Mouse (Mus musculus) kidney, adult 18-20 months (tissue): ENCODE results near the gene Mmp24.

Experiments
- DNase-seq: peaks from one replicate; pipeline ENCODE4 v3.0.0; 2021

Mmp24 gene

DNA sequence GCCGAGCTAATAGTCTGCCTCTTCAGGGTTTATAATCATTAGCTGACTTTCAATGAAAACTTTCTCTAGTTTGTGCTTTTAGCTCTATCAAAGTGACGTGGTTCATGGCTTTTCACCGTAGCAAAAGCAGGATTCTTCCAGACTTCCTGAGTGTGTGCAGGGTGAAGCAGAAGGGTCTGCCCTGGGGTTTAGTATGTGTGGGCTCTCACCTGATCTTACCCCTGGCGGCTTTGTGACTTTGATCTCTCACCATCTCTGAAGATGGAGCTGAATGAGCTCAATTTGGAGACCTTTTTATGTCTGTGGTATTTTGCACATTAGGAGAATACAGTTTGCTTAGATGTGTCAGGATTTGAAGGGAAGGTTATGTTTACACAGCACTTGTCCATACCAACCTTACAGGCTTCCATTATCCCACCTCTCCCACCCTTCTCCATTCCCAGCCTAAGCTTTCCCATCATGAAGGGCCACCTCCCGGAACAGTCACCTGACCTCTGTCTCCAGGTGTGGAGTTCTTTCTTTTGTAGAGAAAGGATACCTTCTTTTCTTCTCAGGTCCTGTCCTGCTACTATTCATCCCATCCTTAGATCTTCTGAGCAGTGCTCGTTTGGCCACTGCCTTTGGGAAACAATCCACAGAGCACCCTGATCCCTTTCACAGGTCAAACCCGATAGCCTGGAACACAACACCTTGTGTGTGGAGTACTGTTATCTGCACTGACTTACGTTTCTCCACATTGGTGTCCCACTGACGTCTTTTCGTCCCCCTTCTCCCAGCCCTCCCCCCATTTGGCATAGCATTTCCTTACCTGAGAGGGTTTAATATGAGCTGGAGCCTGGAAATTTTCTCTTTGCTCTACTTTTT lies 1.9 kb downstream of the Mmp24 start:
- no peak for DNase-seq

DNA sequence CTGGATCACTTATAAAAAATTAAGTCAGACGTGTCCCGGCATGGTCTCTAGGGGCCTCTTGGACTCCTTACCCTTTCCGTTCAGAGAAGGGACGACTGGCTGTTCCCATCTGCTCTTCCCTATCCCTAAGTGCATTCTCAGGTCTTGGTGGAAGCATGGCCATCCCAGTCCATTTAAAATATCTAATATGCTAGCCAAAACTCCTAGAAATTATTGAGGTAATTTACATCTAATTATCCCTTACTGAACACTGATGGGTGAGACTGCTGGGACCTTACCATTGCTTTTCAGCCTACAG lies 2.5 kb downstream of the Mmp24 start:
- no peak for DNase-seq

DNA sequence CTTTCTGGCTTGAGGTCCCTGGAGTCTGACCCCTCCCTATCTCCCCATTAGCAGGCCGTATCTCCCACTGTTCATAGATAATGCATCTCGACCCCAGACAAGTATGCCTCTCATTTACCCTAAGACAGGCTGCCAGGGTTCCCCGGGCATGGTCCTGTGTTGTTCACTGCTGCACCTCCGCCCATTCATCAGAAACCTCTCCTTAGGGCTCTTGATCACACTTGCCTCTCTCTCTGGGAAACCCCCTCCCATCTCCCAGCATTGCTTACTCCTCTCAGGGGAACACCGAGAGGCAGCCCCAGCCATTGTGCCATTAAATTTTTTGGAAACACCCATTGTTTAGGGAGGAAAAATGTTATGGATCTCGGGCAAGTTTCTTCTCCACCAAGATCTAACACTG lies 2.9 kb downstream of the Mmp24 start:
- DNase-seq: no peak

DNA sequence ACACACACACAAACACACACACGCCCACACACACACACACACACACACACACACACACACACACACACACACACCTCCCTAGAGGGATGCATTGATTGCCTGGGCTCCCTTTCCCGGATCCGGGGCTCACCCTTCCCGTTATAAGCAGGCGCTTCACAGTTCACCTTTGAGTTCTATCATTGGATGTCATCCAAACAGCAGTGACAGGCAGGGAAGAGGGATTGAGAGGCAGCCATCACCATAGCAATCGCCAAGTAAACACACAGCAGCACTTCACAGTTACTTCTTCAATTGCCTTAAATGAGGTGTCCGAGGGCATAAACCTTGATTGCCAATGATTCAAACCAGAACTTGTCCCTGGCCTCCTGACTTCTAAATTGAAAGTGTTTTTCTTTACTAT lies 3.9 kb downstream of the Mmp24 start:
- DNase-seq: no peak

DNA sequence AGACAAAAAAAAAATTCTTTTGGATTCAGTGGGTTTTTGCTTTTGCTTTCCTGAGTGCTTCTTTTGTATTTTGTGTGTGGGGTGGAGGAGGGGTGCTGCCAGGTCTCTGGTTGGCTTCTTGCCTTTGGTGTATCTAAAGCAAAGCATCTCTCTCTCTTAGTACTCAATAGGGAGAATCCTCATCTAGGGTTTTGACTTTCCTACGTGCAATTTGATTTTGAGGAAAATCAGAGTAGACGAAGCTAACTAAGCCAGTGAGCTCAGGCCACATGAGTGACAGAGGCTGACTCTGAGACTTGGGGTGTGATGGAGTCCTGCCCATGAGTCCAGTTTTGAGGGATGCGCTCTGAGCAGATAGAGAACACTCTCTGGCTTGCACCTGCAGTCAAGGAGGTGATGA lies 4.4 kb downstream of the Mmp24 start:
- DNase-seq: no peak

DNA sequence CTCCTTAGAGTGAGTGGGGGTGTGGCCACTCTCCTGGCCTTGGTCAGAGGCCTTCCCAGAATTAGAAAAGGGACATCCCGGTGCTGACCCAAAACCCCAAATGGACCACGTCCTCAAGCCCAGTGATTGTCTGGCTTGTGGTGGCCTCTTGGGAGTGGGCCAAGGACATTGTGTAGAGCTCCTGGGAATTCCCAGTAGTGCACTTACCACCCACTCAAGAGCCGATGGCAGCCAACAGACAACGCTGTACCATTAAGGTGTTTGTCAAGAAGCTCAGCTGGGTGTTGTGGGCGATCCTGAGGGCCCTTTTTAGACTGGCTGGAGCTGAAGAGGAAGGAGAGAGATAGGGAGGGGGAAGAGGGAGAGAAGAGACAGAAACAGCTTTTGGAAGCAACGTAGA lies 9.4 kb downstream of the Mmp24 start:
- no peak for DNase-seq

DNA sequence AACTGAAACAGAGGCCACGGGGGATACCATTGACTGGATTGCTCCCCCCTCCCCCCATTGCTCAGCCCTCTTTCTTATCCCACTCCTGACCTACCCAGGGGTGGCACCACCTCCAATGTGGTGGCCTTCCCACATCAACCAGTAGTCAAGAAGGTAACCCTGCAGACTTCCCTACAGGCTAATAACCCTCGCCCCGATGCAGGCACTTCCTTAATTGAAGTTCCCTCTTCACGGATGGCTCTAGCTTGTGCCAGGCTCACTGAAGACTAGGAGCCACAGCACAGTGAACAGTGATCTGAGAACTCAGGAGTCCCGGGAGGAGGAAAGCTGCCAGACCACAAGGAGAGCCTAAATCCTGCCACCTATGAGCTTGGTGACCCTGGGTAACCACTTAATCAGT lies 11.8 kb downstream of the Mmp24 start:
- no peak for DNase-seq

DNA sequence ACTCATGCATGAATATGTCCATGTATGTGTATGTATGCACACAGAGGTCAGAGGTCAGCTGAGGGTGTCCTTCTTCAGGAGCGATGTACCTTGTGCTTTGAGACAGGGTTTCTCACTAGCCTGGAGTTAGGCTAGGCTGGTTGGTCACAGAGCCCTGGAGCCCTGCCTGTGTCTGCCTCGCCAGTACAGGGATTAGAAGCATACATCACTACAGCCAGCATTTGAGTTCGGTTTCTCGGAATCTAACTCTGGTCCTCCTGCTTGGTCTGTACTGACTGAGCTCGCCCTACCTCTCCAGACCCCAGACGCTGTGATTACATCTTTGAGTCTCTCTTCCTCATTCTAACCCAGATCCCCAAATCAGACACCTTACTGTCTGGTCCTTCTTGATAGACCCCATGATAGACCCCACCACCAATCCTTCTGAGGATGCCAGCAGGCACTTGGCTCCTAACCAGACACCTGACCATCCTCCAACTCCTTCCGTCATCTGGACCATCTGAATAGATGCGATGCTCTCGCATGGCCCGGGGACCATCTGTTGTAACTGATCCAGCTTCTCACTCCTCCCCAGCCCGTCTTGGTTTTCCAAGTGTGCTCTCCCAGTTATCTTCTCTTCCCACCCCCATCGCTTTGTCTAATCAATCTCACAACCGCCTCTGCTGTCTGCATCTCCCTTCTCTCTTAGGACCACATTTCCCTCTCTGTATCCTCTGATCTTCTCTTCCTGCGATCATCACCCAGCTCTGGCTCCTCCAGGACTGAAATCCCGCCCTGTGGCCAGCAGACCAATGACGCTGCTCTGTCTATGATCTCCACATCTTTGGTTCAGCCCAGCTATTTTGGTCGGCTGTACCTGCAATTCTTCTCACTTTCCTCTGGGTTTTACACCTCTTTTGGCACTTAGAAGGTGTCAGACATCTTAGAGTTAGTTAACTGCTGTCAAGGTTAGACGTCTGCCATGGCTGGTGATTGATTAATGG lies 13.1 kb downstream of the Mmp24 start:
- DNase-seq: no peak

DNA sequence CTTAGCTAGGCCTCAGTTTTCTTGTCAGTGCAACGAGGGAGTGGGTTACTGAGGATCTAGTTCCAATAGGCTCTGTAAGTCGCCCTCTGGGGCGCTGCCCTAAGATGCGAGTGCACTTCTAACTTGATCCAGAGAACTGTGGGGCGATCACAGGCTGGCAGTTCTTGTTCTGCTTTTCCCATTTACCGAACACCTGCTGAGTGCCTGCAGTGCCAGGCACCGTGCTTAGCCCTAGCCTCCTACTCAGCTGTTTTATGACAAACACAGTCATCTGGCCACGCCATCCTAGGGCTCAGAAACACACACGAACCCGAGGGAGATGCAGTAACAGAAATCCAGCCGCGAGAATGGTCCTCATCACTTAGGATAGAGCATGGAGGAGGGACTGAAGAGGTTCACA lies 17.8 kb downstream of the Mmp24 start:
- DNase-seq: no peak

DNA sequence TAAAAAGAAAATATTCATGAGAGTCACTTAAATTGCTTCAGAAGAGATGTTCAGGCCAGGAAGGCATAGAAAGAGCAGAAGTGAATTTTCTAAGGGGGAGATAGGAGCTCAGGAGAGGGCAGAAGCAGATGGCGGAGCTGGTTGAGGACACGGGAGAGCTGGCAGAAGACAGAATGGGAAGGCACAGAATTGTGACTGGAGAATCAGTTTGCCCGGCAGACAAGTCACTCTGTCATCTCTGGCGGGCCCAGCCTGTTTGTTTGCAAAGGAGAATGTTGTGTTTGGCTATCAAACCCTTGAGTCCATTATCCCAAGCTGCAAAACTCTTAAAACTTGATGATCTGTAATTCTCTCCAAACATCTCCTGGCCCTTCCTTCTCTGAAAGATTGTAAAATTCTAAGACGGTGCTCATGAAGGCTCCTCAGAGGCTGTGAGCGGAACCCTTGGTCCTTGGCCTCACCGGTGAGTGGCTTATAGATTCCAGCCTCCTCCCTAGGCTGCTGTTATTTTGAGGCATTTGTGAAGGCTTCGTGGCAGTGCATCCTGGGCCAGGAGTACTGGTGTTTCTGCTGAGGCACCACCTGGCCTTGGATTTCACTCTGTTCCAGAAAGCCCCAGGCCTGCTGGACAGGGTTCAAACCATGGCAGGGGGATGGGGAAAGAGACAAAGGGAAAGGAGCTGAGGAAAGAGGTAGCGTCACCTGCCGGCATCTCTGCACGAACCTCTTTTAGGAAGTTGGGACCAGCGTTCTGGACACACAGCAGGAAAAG lies 19.7 kb downstream of the Mmp24 start:
- DNase-seq: no peak

DNA sequence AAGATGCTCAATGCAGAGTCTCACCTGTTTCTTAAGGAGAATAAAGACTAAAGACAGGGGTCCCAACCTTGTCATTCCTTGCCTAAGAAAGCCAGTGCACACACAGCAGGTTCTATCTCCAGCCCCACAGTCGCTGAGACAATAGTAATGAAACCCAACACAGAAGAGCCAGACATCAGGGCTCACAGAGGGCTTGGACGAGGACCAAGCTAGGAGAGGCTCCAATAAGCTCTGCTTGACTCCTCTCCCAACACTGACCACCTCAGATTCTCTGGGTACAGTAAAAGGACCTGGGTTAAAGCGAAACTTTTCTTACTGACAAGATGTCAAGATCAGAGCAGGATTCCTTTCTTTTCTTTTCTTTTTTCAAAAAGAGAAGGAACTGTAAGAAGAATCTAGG lies 23.5 kb downstream of the Mmp24 start:
- no peak for DNase-seq

DNA sequence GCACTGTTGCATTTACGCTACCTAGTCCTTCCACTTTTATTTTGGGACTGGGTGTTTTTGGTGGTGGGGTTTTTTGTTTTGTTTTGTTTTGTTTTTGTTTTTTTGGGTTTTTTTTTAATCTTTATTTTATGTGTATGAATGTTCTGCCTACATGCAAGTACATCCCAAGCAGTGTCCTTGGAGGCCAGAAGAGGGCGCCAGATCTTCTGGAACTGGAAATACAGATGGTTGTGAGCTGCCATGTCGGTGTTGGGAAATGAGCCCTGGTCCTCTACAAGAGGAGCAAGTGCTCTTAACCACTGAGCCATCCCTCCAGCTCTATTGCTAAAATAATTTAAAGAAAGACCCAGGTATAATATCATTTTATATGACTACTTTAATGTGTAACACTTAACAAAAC lies 27.6 kb downstream of the Mmp24 start:
- no peak for DNase-seq

DNA sequence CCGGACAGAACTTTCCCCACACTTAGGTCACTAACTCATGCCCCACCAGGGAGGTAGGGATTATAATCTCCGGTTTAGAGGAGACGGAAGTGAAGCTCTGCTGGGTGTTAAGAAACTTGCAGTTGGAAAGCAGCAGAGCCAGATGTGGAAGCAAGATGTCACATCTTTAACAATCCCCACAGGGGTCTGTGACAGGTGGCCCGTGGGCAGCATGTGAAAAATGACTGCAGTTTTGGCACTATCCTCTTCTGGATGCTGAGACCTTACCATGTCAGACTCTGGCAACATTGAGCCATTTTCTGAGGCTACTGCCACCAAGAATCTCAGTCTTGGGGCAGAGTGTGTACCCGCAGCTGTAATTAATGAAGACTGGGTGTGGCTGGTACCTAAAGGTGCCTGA lies 28.9 kb downstream of the Mmp24 start:
- no peak for DNase-seq

DNA sequence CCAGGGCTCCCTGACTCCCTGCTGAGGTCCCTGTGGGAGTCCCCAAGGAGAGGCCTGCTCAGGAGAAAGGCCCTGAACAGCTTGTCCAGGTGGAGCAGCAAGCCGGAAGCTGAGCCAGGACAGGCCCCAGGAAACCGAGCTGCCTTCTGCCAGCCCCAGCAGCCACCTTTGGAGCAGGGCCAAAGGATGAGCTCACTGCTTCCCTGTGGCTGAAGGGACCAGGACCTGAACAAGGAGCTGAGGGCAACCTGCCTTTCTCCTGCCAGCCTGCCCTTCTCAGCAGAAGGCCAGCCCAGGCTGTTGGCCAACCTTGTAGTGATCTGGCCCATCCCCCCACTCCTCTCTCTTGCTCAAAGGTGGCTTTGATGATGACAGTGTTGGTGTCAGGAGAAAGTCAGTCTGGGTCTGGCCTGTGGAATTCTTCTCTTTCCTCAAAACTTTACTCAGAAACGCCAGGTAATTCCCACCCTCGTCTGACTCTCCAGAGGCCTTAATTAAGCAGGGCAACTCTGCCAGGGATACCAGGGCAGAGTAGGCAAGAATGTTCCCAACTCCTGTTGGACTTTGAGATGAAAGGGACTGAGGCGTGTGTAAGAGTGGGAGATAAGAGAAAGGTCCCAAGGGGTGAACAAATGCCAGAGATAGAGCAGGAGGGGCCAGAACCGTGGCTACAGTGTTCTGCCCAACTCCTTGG lies 30.2 kb downstream of the Mmp24 start:
- DNase-seq: peak; percentile 62

DNA sequence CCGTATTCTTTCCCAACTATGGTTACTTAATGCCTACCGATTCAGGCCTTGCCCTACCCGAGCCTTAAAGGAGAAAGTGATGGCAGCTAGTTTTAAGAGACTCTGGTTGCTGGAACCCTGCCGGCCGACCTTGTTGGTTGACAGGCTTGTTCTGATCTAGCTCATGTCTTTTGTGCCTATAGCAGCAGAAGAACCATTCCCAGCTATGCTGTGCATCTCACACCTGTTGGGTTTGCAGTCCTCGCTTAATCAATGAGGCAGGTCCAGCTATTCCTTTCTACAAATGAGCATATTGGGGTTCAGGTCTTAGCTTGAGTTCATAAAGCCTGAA lies 30.7 kb downstream of the Mmp24 start:
- DNase-seq: no peak

DNA sequence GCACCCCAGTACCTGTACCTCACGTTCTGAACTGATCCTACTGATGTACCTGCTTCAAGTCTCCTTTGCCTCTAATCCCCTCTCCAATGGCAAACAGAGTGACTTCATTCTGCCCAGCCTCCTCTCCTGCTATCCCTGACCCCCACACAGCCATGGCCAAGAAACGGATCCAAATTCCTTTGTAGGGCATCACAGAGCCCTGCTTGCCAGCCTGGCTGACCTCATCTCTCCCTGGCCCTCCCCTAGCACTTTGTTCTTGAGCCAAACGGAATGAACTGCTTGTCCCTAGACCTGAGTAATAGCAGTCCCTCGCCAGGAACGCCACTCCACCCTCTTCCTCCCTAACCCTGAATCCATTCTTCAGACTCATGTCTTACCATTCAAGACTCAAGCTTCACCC lies 31.4 kb downstream of the Mmp24 start:
- no peak for DNase-seq

DNA sequence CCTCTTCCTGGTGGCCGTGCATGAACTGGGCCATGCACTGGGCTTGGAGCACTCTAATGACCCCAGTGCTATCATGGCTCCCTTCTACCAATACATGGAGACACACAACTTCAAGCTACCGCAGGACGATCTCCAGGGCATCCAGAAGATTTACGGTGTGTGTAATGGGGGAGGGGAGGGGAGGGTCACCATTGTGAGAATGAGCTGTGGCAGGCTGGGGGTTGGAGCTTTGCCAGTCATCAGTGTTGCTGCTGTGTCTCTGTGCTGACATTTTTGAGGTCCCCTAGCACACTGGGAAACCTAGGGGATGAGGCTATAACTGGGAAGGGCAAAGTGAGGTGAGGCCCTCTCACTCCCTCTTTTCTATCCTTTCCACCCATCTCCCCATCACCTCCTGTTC lies 32.3 kb downstream of the Mmp24 start:
- DNase-seq: no peak

DNA sequence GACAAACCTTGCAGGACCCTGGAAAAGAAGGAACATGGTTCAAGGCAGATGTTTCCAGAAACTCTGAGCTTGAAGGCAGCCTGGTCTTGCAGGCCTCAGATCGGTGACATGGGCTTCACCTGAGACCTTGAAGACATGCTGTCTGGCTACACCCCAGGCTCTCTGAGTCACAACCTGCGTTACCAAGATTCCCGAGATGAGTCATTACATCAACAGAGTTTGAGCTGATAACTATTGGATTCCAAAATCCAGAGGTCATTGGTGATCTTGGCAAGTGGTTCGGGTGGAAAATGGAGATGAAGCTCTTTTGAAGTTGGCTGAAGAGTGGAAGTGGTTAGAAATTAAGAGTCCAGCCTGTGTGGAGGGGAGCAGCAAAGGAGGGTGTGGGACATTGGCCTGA lies 34.5 kb downstream of the Mmp24 start:
- no peak for DNase-seq

DNA sequence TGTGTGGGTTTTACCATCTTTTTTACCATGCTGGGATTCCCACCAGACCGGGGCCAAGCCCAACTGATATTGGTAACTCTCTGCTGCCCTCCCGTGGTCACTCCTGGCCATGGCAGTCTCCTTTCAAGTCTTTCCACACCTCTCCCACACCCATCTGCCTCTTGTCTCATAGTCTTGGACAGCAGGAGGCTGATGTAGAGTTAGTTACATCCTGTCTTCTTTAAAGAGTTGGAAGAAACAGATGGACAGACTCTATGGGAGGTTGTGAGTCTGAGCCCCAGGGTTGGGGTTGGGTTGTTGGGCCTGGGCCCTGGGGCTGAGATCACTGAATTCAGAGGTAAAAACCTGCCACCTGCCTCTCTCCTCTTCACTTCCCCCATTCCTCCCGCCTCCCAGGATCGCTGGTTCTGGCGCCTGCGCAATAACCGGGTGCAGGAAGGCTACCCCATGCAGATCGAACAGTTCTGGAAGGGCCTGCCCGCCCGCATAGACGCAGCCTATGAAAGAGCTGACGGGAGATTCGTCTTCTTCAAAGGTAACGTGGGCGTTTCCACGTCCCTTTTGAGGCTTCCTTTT lies 36.8 kb downstream of the Mmp24 start:
- peak; percentile 81 for DNase-seq

DNA sequence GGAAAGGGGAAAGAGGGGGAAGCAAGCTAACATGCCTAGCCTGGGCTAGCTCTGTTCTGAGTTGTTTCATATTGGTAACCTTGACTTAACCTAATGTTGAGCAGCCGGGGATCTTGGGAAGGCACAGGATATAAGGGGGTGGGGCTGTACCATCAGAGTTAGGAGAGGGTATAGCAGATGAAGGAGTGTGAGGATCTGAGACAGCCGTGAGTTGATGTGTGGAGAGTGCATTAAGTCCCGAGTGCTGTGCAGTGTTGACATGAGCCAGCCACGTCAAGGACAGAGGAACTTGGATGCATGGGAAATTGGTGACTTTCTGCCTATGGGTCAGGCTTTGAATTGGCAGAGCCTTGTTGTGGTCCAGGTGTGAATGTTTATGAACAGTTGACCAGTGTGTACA lies 37.5 kb downstream of the Mmp24 start:
- DNase-seq: no peak

DNA sequence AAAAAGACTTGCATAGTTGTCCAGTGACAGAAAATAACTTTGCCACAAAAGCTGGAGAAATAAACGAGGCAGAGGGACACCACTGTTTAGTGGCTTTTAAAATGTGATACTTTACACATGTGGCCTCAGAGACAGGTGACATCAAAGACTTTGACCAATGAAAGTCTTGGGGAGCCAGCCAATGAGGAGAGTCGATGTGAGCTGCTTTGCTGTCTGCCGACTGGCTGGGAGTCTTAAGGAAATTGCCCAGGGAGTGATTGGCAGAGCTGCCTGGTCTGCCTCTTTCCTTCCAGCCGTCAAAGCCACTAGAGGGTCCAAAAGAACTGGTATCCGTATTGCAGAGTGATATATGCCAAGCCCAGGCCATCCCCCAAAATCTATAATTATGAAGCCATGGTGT lies 39.7 kb downstream of the Mmp24 start:
- no peak for DNase-seq

DNA sequence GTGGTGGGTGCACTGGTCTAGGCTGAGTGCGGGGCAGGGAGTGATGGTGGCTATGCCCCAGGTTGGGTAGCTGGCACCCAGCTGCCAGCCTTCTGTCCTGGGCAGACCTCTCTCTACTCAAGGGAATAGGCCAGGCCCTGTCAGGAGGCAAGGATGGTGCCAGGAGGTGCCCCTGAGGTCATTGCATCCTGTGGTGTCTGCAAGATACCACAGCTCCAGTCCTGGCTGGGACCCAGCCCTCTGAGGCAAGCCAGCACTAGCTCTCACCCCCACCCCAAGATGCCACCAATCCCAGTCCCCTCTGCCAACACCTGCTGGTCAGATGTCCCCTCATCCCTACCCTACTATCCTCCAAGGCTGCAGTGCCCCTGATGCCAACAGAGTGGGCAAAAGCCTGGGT lies 41.0 kb downstream of the Mmp24 start:
- no peak for DNase-seq
